Mouse (Mus musculus): ENCODE measurements around the gene Gm17728. TPM values are rescaled to one million over a fixed set of nuclear protein-coding genes. Genes with fewer than 3 reads are reported as not detected.

Gene Gm17728
- polyA plus RNA-seq, 1 experiment from 2014 or later = not detected

Other genes starting within 250 kb of the Gm17728 start
- not detected in 2 replicates for gene Pabpc6, start 247.7 kb downstream of the Gm17728 start, polyA plus RNA-seq (2015; fragmentation: Nextera tagmentation; extraction: Ambion mirVana)

Data from embryonic facial prominence, embryonic 13.5 days (tissue).